Mouse (Mus musculus) right cerebral cortex, adult 18-20 months (tissue): ENCODE measurements around the gene Lyrm1.
A peak's percentile ranks its signal among the peaks of the same experiment; 100 is the strongest.

Source experiments
- DNase-seq: peaks from one replicate; pipeline ENCODE4 v3.0.0; 2022; ENCODE audit warnings: mixed read lengths

Gene Lyrm1

GRCm38 (mm10) chr7:119895639-119896512, at the start of gene Lyrm1, which contains the start of gene Dcun1d3:
Gene Lyrm1 (plus strand): TSS chr7:119895861.
Gene Dcun1d3 (minus strand): TSS chr7:119896298.
- DNase-seq, result peak; percentile 98

DNA sequence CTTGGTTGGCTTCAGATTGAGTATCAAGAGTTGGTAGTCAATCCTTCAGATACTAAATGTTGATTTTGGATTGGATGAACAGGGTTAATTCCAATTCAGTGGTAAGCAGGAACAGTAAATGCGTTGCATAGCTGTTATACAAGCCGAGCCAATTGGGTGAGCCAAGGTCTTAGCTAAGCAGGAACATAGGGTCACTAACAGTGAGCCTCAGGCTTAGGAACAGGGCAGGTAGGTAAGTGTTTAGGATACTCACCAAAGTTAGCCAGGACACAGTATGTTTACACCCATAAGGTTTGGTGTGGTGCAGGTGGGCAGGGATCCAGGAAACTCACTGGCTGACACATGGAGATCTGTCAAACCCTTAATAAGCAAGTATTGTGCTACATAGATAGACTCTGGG, 48.3 kb upstream of the Lyrm1 start:
- DNase-seq, result no peak

- DNase-seq, result peak; percentile 60
Observed at GRCm38 (mm10) chr7:119849096-119849495, 46.6 kb upstream of the Lyrm1 start.

DNA sequence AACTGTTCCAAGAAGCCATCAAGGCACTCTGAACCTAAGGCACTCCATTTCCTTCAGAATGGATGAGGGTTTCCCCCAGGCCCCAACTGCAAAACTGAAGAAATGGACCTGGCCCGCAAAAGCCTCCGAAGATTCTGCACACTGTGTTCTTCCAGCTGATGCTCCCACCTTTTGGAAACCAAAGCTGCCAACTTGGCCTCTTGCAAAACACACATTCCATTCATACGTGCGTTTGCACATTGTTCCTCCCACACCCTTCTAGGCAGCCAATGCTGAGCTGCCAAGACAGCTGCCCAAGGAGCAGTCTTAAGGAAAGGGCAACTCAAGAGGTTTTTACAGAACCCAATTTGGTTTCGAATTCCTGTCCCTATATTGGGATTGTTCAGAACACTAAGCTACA, 44.9 kb upstream of the Lyrm1 start:
- DNase-seq, result peak; percentile 10

DNA sequence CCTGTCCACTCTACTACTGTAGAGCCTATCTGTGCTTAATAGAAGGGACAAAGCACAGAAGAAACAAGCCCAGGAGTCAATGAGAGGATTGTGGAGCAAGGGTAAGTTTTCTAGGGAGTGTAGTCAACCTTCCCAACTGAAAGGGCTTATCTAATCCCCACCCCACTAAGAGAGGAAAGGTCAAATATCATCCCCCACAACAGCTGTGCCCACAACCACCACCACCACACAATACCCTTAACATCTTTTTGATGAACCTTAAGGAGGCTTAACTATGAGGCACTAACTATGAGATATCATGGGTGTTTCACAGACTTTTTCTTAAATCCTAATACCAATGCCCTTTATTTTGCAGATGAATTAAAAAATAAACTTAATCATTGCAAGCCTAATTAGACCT, 43.2 kb upstream of the Lyrm1 start:
- DNase-seq, result no peak

GRCm38 (mm10) chr7:119853186-119853585, 42.5 kb upstream of the Lyrm1 start:
- DNase-seq, result no peak

DNA sequence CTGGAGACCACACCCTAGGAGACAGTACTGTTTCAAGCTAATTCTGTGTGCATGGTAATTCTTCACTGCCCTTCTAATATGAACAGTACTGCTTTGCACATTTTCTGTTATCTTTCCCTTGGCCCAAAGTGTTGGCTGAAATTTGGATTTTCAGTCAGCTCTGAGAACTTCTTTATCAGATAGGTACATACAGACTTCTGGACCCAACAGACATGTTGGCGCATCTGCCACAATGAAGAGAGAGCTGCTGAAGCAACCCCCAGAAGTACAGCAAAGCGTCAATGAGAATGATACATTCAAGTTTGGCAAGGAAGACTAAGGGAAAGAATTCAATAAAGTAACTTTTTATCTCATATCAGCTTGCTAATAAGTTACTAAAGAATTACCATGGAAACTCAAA, 41.3 kb upstream of the Lyrm1 start:
- DNase-seq, result no peak

GRCm38 (mm10) chr7:119855031-119855430, 40.6 kb upstream of the Lyrm1 start:
- DNase-seq, result no peak

- peak; percentile 17 for DNase-seq
Observed at GRCm38 (mm10) chr7:119859476-119859875, 36.2 kb upstream of the Lyrm1 start.

DNA sequence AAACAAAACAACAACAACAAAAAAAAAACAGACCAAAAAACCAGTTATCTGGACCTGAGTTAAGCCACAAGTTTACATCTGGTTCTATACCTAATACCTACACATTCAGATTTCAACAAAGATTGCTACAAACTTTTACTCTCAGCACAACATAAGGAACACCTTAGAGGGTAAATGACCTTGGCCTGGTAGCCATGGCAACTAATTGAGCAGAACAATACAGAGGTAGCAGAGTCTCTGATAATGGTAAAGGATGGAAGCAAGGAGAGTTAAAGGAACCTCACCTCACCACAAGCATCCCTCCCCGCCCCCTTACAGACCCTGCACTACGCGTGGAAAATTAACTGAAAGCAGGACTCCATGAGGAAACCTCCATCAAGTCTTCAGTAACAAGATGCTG, 35.5 kb upstream of the Lyrm1 start:
- no peak for DNase-seq

GRCm38 (mm10) chr7:119860554-119860953, 35.1 kb upstream of the Lyrm1 start:
- no peak for DNase-seq

DNA sequence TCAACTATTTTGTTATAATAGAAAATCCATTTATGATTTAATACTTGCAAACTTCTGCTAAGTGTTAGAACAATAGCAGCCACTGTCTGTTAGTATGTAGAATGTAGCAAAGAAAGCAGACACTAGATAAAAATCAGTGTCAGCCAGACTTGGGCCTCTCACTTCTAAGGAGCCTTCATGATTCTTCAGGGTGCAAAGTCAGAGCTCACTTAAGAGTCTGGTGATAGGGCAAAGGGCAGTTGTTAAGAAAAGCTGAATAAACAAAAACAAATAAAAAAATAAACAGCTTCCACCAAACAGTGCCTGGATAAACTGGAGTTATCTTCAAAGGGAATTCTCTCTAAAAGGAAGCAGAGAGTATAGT, 34.7 kb upstream of the Lyrm1 start:
- no peak for DNase-seq

- DNase-seq, result peak; percentile 37
Observed at GRCm38 (mm10) chr7:119861335-119862091, 34.1 kb upstream of the Lyrm1 start.

DNA sequence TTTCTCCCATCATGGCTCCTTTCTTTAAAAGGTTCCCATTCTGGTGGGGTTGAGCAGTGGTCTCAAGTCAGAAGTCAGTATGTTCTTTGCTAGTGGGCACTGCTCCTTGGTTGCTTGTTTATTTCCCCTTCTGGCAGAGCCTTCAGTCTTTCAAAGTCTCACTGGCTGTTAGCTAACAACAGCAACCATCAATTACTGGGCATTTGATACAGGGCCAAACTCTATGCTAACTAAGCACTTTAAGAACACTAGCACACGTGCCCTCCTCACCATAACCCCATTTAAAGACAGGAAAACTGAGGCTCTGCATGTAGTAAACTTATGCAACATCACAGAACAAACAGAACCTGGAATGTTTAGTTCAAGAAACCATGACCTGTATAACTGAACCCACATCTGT, 33.5 kb upstream of the Lyrm1 start:
- no peak for DNase-seq

DNA sequence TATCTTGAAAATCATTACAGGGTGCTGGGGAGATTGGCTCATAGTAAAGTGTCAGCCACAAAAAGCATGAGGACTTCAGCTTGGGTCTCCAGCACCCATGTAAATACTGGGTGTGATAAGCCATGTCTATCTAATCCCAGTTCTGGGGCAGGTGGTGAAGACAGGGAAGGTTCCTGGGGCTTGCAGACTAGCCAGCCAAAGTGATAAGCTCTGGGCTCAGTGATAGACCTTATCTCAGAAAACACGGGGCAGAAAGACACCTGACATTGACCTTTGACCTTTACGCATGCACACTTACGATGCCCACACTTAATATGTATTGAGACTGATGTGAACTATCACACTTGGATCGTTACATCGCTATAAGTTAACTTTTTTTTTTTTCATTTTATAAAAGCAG, 31.2 kb upstream of the Lyrm1 start:
- no peak for DNase-seq

GRCm38 (mm10) chr7:119866136-119866535, 29.5 kb upstream of the Lyrm1 start:
- DNase-seq, result no peak

- no peak for DNase-seq
Observed at GRCm38 (mm10) chr7:119872204-119872603, 23.5 kb upstream of the Lyrm1 start.

DNA sequence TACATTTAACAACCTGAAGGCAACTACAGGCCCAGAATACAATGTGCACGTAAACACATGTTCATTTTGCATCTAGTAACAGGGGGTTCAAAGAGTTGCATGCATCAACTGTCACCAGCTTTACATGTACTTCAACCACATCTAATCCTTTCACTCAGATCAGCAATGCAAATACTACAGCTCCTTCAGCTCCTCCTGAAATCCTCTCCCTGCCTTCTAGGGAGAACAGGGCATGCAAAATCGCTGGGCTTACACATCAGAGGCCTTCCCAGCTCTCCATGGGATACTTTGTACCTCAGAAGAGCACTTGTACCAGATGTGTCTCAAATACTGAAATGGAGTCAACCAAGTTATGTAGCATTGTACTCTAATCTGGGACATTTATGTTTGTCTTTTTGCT, 22.6 kb upstream of the Lyrm1 start:
- DNase-seq, result no peak

GRCm38 (mm10) chr7:119875776-119876440, 19.8 kb upstream of the Lyrm1 start:
- DNase-seq, result peak; percentile 83

- no peak for DNase-seq
Observed at GRCm38 (mm10) chr7:119879171-119879570, 16.5 kb upstream of the Lyrm1 start.

DNA sequence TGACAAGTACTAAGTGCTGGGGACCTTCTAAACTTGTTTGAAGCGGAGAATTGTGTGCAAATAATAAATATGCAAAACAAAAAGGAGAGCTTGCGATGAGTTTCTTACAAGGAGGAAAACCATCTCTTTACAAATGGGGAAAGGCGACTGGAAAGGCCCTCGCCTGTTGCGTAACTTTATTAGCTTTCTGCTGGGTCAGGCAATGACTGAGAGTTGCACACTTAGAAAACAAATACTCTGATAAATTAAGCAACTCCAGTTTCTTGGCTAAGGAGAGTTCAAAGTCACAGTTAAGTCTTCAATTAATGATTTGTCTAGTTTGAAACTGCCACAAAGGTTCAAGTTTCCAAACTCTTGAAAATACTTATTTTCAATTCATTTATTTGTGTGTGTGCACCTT, 15.3 kb upstream of the Lyrm1 start:
- no peak for DNase-seq

DNA sequence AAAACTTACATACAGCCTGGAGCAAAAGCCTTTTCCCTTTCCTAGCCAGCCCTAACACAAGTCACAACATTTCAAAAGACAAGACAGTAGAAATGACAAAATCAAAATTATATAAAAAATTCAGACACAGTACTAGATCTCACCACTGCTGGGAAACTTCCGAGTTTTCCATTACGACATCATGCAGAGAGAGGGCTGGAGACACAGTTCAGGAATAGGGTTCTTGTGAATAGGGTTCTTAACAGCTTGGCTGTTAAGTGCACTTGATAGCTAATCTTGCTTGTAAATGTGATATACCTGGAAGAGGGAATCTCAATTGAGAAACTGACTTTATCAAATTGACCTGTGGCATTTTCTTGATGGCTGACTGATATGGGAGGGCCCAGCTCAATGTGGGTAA, 14.4 kb upstream of the Lyrm1 start:
- DNase-seq, result no peak

- no peak for DNase-seq
Observed at GRCm38 (mm10) chr7:119887887-119888286, 7.8 kb upstream of the Lyrm1 start.

DNA sequence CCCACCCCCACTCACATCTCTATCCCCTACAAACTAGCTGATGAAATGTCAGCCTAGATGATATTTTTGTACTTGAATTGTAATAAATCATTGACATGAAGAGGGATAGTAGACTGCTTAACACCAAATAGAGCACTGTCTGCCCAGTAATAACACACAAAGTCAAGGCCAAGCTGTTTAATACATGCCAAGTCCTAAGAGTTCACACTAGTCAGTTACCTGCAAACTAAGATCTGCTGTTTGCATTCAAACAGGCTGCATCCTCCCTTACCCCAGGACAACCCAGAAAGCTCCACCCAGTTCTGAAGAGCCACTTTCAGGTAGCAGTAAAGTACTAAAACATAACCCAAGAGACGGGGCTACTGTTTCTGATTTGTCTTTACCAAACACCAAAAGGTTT, 3.5 kb upstream of the Lyrm1 start:
- no peak for DNase-seq
